Mouse (Mus musculus): ENCODE measurements at regions not wholly inside any gene's neighbourhood (a gene's known extent, or its start where the extent isn't known, plus 50 kb on each side); places are given as distances from the start of the nearest gene placed in this dataset.
A peak's percentile ranks its signal among the peaks of the same experiment; 100 is the strongest.

- no peak for DNase-seq
Measured at GRCm38 (mm10) chr13:37503898-37504297, 158.9 kb downstream of the Ly86 start.

GRCm38 (mm10) chr13:37504373-37504772 lies 159.4 kb downstream of the Ly86 start:
- DNase-seq, result no peak

DNA sequence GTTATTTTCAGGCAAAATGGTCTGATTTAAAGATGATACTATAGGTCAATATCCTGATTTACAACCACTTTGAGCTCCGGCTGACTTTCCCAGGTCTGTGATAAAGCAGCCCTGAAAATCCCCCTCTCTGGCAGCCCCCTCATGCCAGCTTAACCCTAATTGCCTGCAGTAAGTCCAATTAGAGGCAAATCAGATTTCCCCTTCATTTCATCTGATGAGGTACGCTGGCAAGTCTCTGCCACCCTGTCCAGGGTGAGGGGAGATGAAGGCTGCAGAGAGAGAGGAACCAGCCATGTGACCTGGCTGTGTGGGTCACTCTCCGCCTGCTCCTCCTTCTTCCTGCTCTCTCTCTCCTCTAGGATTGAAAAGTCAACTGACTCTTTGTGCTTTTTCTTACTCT lies 160.6 kb downstream of the Ly86 start:
- no peak for DNase-seq

DNA sequence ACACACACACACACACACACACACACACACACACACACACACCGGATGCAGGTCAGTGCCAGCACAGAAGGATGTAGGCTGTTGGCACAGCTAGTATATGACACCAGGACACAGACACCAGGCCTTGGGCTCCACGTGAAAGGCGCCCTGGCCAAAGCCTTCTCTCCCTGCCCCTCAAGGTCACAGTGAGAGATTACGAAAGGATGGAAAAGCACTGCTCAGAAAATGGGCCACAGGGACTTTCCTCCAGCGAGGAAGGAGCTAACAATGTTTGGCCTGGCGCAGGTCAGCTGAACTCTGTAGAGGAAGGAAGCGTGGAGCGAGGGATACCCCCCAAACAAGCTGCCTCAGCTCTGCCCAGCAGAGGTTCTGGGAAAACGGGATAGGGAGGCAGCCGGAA lies 161.0 kb downstream of the Ly86 start:
- no peak for DNase-seq

DNA sequence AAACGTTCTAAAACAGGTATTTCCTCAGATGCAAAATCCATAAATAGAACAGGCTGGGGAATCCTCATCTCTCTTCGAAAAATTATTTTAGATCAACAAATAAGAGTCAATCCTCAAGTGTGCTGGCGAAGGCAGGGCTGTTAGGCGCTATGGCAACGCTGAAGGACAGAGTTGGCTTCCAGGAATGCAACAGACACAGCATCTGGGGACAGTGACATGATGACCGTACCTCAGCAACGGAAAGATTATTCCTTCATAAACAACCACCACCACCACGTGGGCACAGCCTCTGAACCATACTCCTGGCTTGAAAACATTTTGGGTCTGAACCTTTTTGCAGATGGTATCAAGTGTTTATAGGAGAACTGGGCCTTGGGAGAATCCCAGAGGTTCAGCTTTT lies 161.7 kb downstream of the Ly86 start:
- no peak for DNase-seq

DNA sequence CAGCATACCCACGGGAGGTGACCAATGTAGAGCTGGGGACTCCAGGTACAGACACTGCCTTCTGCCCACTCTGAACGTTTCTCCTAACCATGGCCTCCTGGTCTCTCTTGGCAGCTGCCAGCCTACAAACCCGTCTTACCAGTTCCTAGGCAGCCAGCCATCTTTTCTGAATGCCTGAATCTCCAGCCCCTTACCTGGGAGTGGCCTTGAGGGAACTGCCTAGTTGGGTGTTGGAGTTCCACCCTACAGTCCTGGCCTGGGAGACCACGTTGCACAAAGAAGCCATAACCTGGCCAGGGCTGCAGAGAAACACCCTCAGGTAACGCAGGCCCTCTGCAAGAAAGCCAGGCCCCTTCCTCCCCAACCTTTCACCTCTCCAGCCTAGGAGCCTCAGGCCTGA lies 162.1 kb downstream of the Ly86 start:
- DNase-seq, result no peak

- DNase-seq, result no peak
Measured at GRCm38 (mm10) chr13:37508385-37509351, 163.7 kb downstream of the Ly86 start.

DNA sequence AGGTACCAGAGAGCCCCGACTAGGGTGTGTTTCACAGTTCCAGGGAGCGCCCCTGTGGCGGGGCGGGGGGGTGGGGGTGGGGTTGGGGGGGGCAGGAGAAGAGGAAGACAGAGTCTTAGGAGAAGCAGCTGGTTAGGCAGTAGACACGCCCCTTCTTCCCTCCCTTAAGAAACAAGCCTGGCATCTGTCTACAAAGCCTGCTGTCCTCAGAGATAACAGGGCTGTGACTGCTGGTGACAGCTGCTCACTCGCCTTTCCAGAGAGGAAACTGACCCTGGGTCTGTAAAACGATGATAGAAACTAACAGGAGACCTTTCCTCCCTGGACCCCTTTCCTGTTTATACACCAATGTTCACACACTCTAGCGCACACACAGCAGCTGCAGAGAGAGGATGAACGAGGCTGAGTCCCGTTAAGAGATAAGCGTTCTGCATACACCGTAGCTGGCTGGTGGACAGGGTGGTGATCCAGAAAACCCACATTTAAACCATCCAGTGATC lies 164.4 kb downstream of the Ly86 start:
- no peak for DNase-seq

DNA sequence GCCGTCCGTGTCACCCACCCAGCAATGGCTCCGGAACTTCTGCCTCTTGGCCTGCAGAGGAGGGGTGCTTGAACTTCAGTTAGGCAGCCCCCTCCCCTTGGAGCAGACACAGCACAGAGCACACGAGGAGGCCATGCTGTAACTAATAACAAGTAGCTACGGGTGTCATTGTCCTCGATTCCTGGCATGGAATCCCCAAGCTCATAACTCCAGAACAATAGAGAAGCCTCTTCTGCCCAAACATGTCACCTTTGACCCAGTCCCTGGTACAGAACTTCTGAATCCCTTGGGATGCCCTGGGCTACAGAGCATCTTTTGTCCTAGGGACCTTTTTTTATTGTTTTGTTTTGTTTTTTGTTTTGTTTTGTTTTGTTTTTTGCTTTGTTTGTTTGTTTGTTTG lies 165.5 kb downstream of the Ly86 start:
- DNase-seq, result no peak

DNA sequence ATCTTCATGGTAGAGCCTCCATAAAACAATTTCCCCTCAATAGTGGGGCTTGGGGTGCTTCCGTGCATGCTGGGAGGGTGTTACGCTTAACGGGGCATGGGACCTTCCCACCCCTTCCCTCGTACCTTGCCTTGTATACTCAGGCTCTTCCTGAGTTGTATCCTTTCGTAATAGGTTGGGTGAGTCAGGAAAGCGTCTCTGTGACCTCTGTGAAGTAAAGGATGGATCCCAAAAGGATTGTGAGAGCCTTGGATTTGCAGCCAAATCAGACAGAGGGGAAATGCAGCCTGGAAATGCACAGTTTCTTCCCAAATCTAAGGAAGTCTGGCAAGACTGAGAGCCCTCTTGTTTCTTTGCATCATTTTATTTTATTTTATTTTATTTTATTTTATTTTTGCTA lies 166.0 kb downstream of the Ly86 start:
- no peak for DNase-seq

GRCm38 (mm10) chr13:37511406-37511805 lies 166.4 kb downstream of the Ly86 start:
- no peak for DNase-seq

GRCm38 (mm10) chr13:37512781-37513180 lies 167.8 kb downstream of the Ly86 start:
- no peak for DNase-seq

- DNase-seq, result no peak
Measured at GRCm38 (mm10) chr13:37513206-37513904, 168.3 kb downstream of the Ly86 start.

- DNase-seq, result peak; percentile 33
Measured at GRCm38 (mm10) chr13:37513905-37514607, 169.0 kb downstream of the Ly86 start.

DNA sequence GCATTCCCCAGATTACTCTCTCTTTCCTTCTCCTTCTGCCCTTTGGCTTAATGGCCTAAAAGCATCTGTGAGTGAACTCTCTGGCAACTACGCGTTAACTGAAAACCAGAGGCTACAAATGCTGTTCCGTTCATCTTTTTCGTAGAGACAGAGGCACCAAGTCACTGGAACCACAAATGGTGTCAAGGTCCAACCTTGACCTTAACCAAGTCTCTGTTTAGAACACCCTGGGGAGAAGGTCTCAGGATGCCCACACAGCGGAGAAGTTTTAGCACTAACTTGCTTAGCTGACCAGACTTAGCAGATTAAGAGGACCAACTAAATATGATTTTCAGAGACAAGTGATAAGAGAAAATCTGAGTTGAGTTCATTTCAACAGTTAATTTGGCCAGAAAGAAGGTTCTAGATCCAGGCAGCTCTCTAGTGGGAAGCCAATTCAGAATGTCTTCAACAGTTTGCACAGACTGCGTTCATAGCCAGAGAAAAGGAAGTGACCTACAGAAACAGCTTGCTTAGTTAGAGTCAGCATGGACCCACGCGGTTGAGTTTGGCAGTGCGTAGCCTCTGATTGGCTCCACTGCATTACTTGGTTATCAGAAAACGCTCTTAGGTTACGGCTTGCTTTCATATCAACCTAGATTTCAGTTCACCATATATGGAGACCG lies 169.8 kb downstream of the Ly86 start:
- DNase-seq, result no peak

- no peak for DNase-seq
Measured at GRCm38 (mm10) chr13:37517055-37517807, 172.2 kb downstream of the Ly86 start.

DNA sequence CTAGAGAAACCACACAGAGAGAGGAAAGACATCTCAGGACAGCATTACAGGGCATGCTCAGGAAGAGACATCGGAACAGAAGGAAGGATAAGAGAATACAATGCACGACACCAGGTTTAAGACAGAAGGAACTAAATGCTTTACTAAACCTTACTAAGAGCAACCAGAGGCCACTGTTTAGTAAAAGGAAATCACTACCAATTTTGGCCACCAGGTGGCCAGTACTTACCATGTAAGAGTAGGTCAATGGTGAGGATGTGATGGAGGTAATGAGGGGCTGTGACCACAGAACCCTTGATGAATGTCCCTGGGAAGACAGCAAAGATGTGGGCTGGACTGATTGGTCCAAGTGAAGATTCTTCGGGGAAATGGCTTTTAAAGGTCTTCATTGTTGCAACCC lies 174.9 kb downstream of the Ly86 start:
- DNase-seq, result no peak

DNA sequence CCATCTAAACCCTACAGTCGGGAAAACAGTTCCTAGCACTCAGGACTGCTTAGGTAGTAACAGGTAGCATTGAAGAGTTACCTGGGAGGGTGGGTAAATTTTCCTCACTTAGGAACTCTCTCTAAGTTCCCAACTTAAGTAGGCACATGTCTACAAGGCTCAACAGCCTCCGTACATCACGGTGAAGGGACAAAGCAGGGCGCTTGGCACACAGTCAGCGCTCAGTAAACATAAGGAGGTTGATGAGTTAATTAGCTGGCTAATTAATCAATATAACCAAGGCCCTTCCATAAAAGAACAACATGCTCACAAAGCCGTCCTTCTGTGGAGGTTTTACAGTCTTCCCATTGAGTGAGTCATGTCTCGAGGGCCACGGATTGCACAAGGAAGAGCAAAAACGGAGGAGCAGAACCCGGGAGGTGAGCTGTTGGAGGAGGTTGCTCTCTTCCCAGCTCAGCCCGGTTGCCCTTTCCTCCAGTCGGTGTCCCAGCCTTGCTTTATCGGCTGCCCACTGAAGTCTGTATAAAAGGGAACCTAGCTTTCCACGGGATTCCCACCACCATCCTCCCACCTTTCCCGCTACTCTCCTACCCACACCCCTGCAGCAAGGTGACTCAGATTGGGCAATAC lies 180.2 kb downstream of the Ly86 start:
- DNase-seq, result no peak

DNA sequence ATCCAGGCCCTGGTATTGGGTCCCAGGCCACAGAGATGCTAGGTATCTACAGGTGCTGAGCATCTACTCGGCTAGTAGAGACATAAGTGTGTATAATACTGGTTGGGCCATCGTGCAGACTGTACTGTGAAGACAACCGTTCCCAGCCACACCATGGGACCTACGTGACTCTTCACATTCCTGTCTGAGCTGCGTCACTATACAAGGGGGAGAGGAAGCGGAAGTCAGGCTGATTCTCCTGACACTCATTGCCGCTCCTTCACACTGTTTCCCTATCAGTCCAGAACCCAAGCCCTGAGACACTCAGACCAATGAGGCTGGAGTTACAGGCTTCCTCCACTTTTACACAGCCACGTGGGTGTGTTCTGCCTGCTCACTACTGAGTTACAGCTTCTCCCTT lies 181.1 kb downstream of the Ly86 start:
- DNase-seq, result no peak

DNA sequence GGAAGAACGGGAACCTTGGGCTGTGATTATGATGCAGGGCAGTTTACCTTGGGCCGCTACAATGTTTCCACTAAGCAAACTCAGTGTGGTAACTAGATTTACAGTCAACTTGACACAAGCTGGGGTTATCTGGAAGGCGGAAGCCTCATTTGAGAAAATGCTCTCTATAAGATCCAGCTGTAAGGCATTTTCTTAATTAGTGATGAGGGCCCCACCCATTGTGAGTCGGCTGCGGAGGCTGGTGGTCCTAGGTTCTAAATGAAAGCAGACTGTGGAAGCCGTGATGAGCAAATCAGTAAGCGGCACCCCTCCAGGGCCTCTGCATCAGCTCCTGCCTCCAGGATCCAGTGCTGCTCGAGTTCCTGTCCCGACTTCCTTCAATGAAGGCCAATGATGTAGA lies 183.4 kb downstream of the Ly86 start:
- DNase-seq, result no peak

DNA sequence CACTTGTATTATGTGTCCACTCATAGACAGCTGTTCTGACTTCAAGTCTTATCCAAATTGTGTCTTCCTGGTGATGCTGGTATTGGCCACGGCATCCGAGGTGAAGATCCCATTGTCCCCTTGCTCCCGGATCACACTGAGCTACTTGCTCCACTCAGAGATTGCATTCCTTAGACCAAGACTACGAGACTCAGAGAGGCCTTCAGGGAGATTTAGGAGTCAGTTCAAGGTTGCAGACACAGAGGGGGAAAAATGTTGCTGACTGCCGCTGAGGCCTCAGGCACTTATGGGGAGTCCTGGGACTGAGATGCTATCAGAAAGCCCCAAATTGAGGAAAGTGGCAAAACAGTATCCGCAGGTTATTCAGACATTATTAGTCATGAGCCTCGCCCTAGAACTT lies 183.9 kb downstream of the Ly86 start:
- no peak for DNase-seq
